Mouse (Mus musculus): ENCODE measurements around the gene Etfbkmt. TPM values are rescaled to one million over a fixed set of nuclear protein-coding genes. Genes with fewer than 3 reads are reported as not detected.

The Etfbkmt gene
- polyA plus RNA-seq, 1 experiment = 6.2 TPM

DNA sequence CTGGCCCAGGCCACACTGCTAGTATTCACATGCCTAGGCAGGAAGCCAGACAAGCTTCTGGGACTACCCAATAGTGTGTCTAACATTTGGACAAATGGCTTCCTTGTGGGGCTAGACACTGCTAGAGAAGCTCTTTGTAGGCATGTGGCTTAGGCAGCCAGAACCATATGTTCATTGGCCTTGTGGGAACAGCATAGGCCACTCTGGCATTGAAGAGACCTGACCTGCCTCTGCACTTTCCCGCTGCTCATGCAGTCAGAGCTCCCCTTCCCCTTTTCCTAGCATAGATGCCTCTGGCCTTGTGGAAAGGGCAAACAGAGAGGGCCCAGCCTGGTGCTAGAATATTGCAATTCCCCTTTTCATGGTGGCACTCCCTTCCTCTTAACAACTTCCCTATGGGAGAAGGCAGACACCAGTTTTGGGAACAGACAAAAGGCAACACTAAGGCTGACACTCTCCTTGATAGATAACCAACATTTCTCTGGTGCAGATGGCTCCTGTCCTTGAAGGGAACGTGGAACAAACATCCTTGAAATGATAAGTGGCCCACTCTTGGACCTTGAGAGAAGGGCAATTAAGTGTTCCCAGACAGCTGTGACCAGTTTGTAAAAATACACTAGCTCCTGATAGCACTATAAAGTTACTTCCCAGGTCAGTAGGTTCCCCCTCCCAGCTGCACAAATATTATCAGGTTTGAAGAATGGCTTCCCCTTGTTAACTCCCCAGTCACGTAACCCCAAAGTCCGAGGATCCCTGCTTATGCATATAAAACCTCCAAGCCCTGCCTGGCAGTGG is 34.4 kb downstream of the Etfbkmt start:
- DNase-seq = no peak
- 97% methylated on average over 4 of the region's 4 CpGs for WGBS
- no peaks in the 10 kb centered on the region for H3K27me3 ChIP-seq (ENCODE audit: control insufficient read depth, insufficient read depth, low read length)

DNA sequence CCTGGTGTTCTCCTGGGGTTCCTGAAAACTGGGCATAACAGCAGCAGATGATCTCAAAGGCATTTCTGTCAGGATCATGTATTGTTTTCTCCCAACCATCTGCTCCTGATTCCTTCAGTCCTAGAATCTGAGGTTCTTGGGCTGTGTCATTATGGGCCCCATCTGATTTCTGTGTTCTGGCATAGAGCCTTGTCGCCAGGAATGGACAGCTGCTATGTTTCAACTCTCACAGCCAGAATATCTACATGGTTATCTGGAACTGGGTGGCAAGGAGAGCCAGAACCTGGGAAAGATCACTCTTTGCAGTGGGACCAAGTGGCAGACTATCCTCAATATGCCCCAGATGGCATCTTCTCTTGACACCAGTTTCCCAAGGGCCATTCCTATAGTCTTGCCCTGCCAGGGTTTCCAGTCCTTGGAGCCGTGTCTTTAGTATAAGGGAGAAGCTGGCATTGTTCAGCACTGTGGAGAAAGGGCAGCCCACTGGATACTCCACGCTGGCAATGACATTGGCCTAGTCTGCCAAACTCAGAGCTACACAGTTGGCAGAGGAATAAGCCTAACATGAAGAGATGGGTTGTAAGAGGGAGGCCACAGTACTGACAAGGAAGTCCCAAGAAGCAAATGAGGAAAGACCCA is 35.4 kb downstream of the Etfbkmt start:
- Histone ChIP-seq H3K27me3 (ENCODE audit: control insufficient read depth, insufficient read depth, low read length) (no peaks in the 10 kb centered on the region), H3K4me1 (replicated peaks; ENCODE audit: control insufficient read depth, insufficient read depth, low read length) (no peaks in the 10 kb centered on the region), H3K36me3 (ENCODE audit: control insufficient read depth, insufficient read depth, low read length) (peaks cover 37% of the 10 kb centered on the region), H3K4me3 (ENCODE audit: control insufficient read depth, insufficient read depth, low read length) (no peak overlapping the region), H3K27ac (ENCODE audit: control insufficient read depth, insufficient read depth, low read length) (no peak overlapping the region)
- WGBS = 96% methylated on average over 3 of the region's 3 CpGs
- no peak for TF ChIP-seq CTCF (IDR thresholded peaks at IDR 0.05; ENCODE audit: borderline replicate concordance, control insufficient read depth, extremely low read depth, insufficient read depth, low read length, poor library complexity)
- no peak for DNase-seq

More for the DNA sequence above, 34.4 kb downstream of the Etfbkmt start:
- Histone ChIP-seq H3K4me1 (replicated peaks; ENCODE audit: control insufficient read depth, insufficient read depth, low read length) (no peaks in the 10 kb centered on the region), H3K27ac (ENCODE audit: control insufficient read depth, insufficient read depth, low read length) (no peak overlapping the region), H3K4me3 (ENCODE audit: control insufficient read depth, insufficient read depth, low read length) (no peak overlapping the region), H3K36me3 (ENCODE audit: control insufficient read depth, insufficient read depth, low read length) (peaks cover 29% of the 10 kb centered on the region)
- no peak for TF ChIP-seq CTCF (IDR thresholded peaks at IDR 0.05; ENCODE audit: borderline replicate concordance, control insufficient read depth, extremely low read depth, insufficient read depth, low read length, poor library complexity)
- TF ChIP-seq POLR2A (IDR thresholded peaks at IDR 0.05; ENCODE audit: control insufficient read depth, extremely low read depth, insufficient read depth, low read length, poor library complexity) = no peak

DNA sequence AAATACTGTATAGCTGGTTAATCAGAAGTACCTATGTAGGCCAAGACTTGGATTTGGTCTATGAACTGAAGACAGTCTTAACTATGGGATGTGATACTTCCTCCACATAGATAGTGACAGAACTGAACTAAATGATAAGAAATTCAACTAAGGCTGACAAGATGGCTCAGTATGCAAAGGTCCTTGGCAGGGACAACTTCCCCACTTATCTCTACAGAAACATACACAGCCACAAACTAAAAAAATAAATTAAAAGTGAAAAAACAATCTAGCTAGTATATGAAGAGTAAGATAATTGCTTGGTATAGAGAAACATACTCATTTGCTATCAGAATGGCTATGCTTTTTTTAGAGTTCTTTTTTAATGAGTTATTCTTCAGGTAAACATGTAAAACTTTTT is 39.4 kb downstream of the Etfbkmt start:
- DNase-seq = no peak
- H3K27ac ChIP-seq (ENCODE audit: control insufficient read depth, insufficient read depth, low read length) = no peak overlapping the region
- H3K4me1 ChIP-seq (replicated peaks; ENCODE audit: control insufficient read depth, insufficient read depth, low read length) = peaks cover 3% of the 10 kb centered on the region
- no peak overlapping the region for H3K4me3 ChIP-seq (ENCODE audit: control insufficient read depth, insufficient read depth, low read length)
- TF ChIP-seq POLR2A (IDR thresholded peaks at IDR 0.05; ENCODE audit: control insufficient read depth, extremely low read depth, insufficient read depth, low read length, poor library complexity) (no peak), CTCF (IDR thresholded peaks at IDR 0.05; ENCODE audit: borderline replicate concordance, control insufficient read depth, extremely low read depth, insufficient read depth, low read length, poor library complexity) (no peak)
- H3K36me3 ChIP-seq (ENCODE audit: control insufficient read depth, insufficient read depth, low read length) = peaks cover 62% of the 10 kb centered on the region
- no peaks in the 10 kb centered on the region for H3K27me3 ChIP-seq (ENCODE audit: control insufficient read depth, insufficient read depth, low read length)

DNA sequence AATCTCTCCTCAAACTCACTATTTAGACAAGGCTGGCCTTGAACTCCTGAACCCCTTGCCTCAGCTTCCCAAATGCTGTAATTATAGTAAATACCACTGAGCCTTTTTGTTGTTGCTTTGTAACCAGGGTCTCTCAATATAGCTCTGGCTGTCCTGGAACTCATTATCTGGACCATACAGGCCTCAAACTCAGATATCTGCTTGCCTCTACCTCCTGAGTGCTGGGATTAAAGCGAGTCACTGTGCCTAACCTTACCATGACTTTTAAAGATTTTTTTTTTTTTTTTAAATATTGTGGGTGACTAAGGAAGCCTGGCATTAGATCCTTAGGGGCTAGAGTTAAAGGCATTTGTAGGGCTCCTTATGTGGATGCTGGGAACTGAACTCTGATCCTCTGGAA is 44.4 kb downstream of the Etfbkmt start:
- no peak for DNase-seq
- no peak overlapping the region for H3K4me3 ChIP-seq (ENCODE audit: control insufficient read depth, insufficient read depth, low read length)
- WGBS = 100% methylated on average over 1 of the region's 1 CpGs
- no peak overlapping the region; the same call in 1 of the 2 replicates for H3K27ac ChIP-seq (ENCODE audit: control insufficient read depth, insufficient read depth, low read length)
- H3K36me3 ChIP-seq (ENCODE audit: control insufficient read depth, insufficient read depth, low read length) = peaks cover 35% of the 10 kb centered on the region
- peaks cover 9% of the 10 kb centered on the region for H3K4me1 ChIP-seq (replicated peaks; ENCODE audit: control insufficient read depth, insufficient read depth, low read length)
- TF ChIP-seq POLR2A (IDR thresholded peaks at IDR 0.05; ENCODE audit: control insufficient read depth, extremely low read depth, insufficient read depth, low read length, poor library complexity) (no peak), CTCF (IDR thresholded peaks at IDR 0.05; ENCODE audit: borderline replicate concordance, control insufficient read depth, extremely low read depth, insufficient read depth, low read length, poor library complexity) (no peak)
- H3K27me3 ChIP-seq (ENCODE audit: control insufficient read depth, insufficient read depth, low read length) = no peaks in the 10 kb centered on the region

DNA sequence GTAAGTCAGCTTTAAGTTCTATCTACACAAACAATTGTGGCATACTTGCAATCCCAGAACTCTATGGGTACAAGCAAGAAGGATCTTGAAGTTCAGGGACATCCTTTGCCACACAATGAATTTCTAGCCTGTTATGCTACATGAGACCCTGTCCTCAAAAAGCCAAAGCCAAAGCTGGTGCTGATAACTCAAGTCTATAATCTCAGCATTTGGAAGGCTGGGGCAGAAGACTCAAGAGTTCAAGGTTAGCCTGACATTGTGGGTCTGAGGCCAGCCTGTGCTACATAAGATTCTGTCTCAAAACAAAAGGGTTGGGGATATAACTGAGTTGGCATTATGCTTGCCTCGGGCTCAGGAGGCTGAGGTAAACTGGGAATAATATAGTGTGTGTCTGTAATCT is 47.7 kb downstream of the Etfbkmt start:
- TF ChIP-seq POLR2A (IDR thresholded peaks at IDR 0.05; ENCODE audit: control insufficient read depth, extremely low read depth, insufficient read depth, low read length, poor library complexity) = no peak
- no peak for TF ChIP-seq CTCF (IDR thresholded peaks at IDR 0.05; ENCODE audit: borderline replicate concordance, control insufficient read depth, extremely low read depth, insufficient read depth, low read length, poor library complexity)
- H3K27ac ChIP-seq (ENCODE audit: control insufficient read depth, insufficient read depth, low read length) = no peak overlapping the region
- H3K4me3 ChIP-seq (ENCODE audit: control insufficient read depth, insufficient read depth, low read length) = no peak overlapping the region
- H3K36me3 ChIP-seq (ENCODE audit: control insufficient read depth, insufficient read depth, low read length) = peaks cover 5% of the 10 kb centered on the region
- 70% methylated on average over 1 of the region's 1 CpGs for WGBS
- H3K4me1 ChIP-seq (replicated peaks; ENCODE audit: control insufficient read depth, insufficient read depth, low read length) = peaks cover 6% of the 10 kb centered on the region
- DNase-seq = no peak
- no peaks in the 10 kb centered on the region for H3K27me3 ChIP-seq (ENCODE audit: control insufficient read depth, insufficient read depth, low read length)

DNA sequence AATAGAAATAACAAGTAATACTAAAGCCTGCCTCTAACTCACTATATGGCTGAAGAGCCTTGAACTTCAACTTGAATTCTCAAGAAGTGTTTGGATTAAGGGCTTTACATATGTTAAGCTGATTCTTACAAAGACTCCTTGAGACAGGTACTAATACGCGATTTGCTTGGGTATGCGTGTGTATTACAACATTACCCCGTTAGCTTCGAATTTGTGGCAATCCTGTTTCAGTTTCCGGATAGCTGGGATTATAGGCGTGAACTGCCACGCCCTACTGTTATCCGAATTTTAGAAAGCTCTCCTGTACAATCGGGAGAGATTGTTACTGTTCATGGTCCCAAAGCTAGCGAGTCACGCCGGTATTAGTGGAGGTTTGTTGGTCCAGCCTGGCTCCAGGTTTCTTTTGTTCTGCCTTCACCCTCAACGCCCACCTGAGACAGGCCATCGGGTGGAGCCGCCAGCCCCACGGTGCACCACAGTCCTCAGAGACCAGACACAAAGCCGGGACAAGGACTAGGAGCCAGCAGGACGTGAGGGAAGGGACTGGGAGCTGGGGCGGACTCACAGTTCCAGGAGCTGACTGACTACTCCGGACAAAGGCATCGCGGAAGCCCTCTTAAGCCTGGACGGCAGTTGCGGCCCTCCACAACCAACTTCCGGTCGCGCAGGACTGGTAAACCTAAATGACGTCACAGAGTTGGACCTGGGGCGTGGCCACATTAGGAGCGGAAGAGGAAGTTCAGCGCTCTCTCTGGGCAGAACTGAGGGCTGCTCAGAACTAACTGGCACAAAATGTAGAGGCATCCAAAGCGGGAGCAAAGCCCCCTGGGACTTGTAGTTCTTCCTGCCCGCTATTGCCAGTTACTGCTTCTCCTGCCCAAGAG is 48.6 kb downstream of the Etfbkmt start, which contains the start of gene Amn1:
TSS of gene Amn1 (minus strand) at position 672 of the 884 bp plus-strand sequence.
- no peak for TF ChIP-seq CTCF (IDR thresholded peaks at IDR 0.05; ENCODE audit: borderline replicate concordance, control insufficient read depth, extremely low read depth, insufficient read depth, low read length, poor library complexity)
- peak; percentile 88 for TF ChIP-seq POLR2A (IDR thresholded peaks at IDR 0.05; ENCODE audit: control insufficient read depth, extremely low read depth, insufficient read depth, low read length, poor library complexity)
- Histone ChIP-seq H3K36me3 (ENCODE audit: control insufficient read depth, insufficient read depth, low read length) (no peaks in the 10 kb centered on the region), H3K4me3 (ENCODE audit: control insufficient read depth, insufficient read depth, low read length) (peak within 1 kb of the TSS; percentile 97), H3K27me3 (ENCODE audit: control insufficient read depth, insufficient read depth, low read length) (no peaks in the 10 kb centered on the region), H3K4me1 (replicated peaks; ENCODE audit: control insufficient read depth, insufficient read depth, low read length) (peaks cover 5% of the 10 kb centered on the region; the same call in 1 of the 2 replicates), H3K27ac (ENCODE audit: control insufficient read depth, insufficient read depth, low read length) (peak within 1 kb of the TSS; percentile 59)
- WGBS = under 1% methylated on average over 34 of the region's 34 CpGs
- DNase-seq = peak; percentile 96

Data from thymus, adult 2 months (tissue).